ENCODE assay signal across 24 mouse cellular contexts in genomic region chr9:41321521-41321920, GRCm38 (mm10).
DNase-seq lines count a peak whose midpoint lies in the region; ATAC-seq lines count a peak whose summit lies in the region.
"Had no signal": no experiment of that assay in that cellular context is flagged by ENCODE, and none has a peak within 500 bp of the region (broad histone marks: within the 10 kb centered on the region; RNA-seq: fewer than 3 reads in every experiment).

No protein-coding gene starts in this region.

- peak; percentile 53 for DNase-seq in embryonic facial prominence, embryonic 14.5 days (ENCODE audit: low spot score)
- no peak for DNase-seq in embryonic facial prominence, embryonic 10.5 days (ENCODE audit: low spot score)
- DNase-seq in kidney, postnatal 10 days = peak; percentile 15
- no peak for DNase-seq in kidney, postnatal 36 days
- DNase-seq in midbrain, embryonic 10.5 days (ENCODE audit: low spot score) = no peak
- DNase-seq in midbrain, embryonic 14.5 days = no peak
- no peak for DNase-seq in lung, postnatal 14 days
- DNase-seq: adrenal gland, adult 2 months; adrenal gland, postnatal 14 days; B cell, adult 2 months; cerebellum, adult 11 months; cerebellum, adult 2 months; cerebellum, adult 9-11 months; cerebellum, postnatal 25 days; gastrocnemius, postnatal 25 days; heart, adult 18-20 months had no signal

- H3K9me3 ChIP-seq in embryonic facial prominence, embryonic 14.5 days (ENCODE audit: control insufficient read depth, low read length) = no peaks in the 10 kb centered on the region
- no peaks in the 10 kb centered on the region; the same call in 1 of the 2 replicates for H3K9me3 ChIP-seq in embryonic facial prominence, embryonic 10.5 days
- H3K9me3 ChIP-seq in midbrain, embryonic 10.5 days (replicated peaks) = peaks cover 6% of the 10 kb centered on the region; the same call in 1 of the 2 replicates
- no peaks in the 10 kb centered on the region for H3K9me3 ChIP-seq in midbrain, embryonic 14.5 days (ENCODE audit: control insufficient read depth, low read length)
- H3K9me3 ChIP-seq: embryonic facial prominence, embryonic 12.5 days; forebrain, embryonic 12.5 days; forebrain, embryonic 15.5 days; G1E; hindbrain, embryonic 12.5 days; hindbrain, embryonic 15.5 days had no signal

- peaks cover 5% of the 10 kb centered on the region for H3K4me1 ChIP-seq in embryonic facial prominence, embryonic 14.5 days (ENCODE audit: control insufficient read depth, insufficient read depth, low read length)
- H3K4me1 ChIP-seq in embryonic facial prominence, embryonic 10.5 days = peaks cover 23% of the 10 kb centered on the region
- H3K4me1 ChIP-seq in midbrain, embryonic 10.5 days = peaks cover 24% of the 10 kb centered on the region
- H3K4me1 ChIP-seq in midbrain, embryonic 14.5 days (ENCODE audit: control insufficient read depth, insufficient read depth, low read length) = 0 out of 2 replicates have a peak, but pooled peaks cover 14% of the 10 kb centered on the region

- H3K4me3 ChIP-seq in embryonic facial prominence, embryonic 14.5 days (ENCODE audit: low read depth, low read length) = no peak overlapping the region
- H3K4me3 ChIP-seq in embryonic facial prominence, embryonic 10.5 days = no peak overlapping the region
- H3K4me3 ChIP-seq in midbrain, embryonic 10.5 days = no peak overlapping the region
- no peak overlapping the region for H3K4me3 ChIP-seq in midbrain, embryonic 14.5 days (replicated peaks; ENCODE audit: low read depth, low read length)
- H3K4me3 ChIP-seq: embryonic facial prominence, embryonic 12.5 days; erythroblast, embryonic 14.5 days; forebrain, embryonic 12.5 days; forebrain, embryonic 15.5 days; hindbrain, embryonic 12.5 days; hindbrain, embryonic 15.5 days had no signal

- 64% methylated on average over 7 of the region's 7 CpGs for WGBS in embryonic facial prominence, embryonic 14.5 days
- 76% methylated on average over 7 of the region's 7 CpGs for WGBS in embryonic facial prominence, embryonic 10.5 days
- WGBS in midbrain, embryonic 10.5 days = 90% methylated on average over 7 of the region's 7 CpGs
- 90% methylated on average over 7 of the region's 7 CpGs for WGBS in midbrain, embryonic 14.5 days

- H3K9ac ChIP-seq in embryonic facial prominence, embryonic 14.5 days (ENCODE audit: low read depth, low read length) = no peak overlapping the region
- no peak overlapping the region for H3K9ac ChIP-seq in midbrain, embryonic 14.5 days (replicated peaks; ENCODE audit: low read length)
- H3K9ac ChIP-seq: embryonic facial prominence, embryonic 12.5 days; forebrain, embryonic 12.5 days; forebrain, embryonic 15.5 days; hindbrain, embryonic 12.5 days; hindbrain, embryonic 15.5 days had no signal

- H3K4me2 ChIP-seq in embryonic facial prominence, embryonic 14.5 days (ENCODE audit: low read depth, low read length) = no peak overlapping the region
- H3K4me2 ChIP-seq in midbrain, embryonic 14.5 days (ENCODE audit: low read length) = no peak overlapping the region
- H3K4me2 ChIP-seq: embryonic facial prominence, embryonic 12.5 days; forebrain, embryonic 12.5 days; forebrain, embryonic 15.5 days; hindbrain, embryonic 12.5 days; hindbrain, embryonic 15.5 days had no signal

- no peak overlapping the region for H3K27ac ChIP-seq in embryonic facial prominence, embryonic 14.5 days (replicated peaks; ENCODE audit: low read depth, low read length)
- H3K27ac ChIP-seq in embryonic facial prominence, embryonic 10.5 days (replicated peaks) = no peak overlapping the region
- H3K27ac ChIP-seq in midbrain, embryonic 10.5 days (replicated peaks) = 0 out of 2 replicates have a peak overlapping the region, but pooled peaks have one; percentile 55
- H3K27ac ChIP-seq in midbrain, embryonic 14.5 days (replicated peaks; ENCODE audit: low read depth, low read length) = no peak overlapping the region
- H3K27ac ChIP-seq: embryonic facial prominence, embryonic 12.5 days; forebrain, embryonic 12.5 days; forebrain, embryonic 15.5 days; hindbrain, embryonic 12.5 days; hindbrain, embryonic 15.5 days had no signal

- no peaks in the 10 kb centered on the region for H3K27me3 ChIP-seq in embryonic facial prominence, embryonic 14.5 days (replicated peaks; ENCODE audit: control insufficient read depth, insufficient read depth, low read length)
- H3K27me3 ChIP-seq in embryonic facial prominence, embryonic 10.5 days (replicated peaks; ENCODE audit: low read depth, poor library complexity, severe bottlenecking) = no peaks in the 10 kb centered on the region; the same call in 1 of the 2 replicates
- H3K27me3 ChIP-seq in midbrain, embryonic 10.5 days (ENCODE audit: low read depth, poor library complexity, severe bottlenecking) = no peaks in the 10 kb centered on the region
- no peaks in the 10 kb centered on the region for H3K27me3 ChIP-seq in midbrain, embryonic 14.5 days (ENCODE audit: control insufficient read depth, insufficient read depth, low read length)
- H3K27me3 ChIP-seq: CH12.LX; embryonic facial prominence, embryonic 12.5 days; forebrain, embryonic 12.5 days; forebrain, embryonic 15.5 days; hindbrain, embryonic 12.5 days; hindbrain, embryonic 15.5 days had no signal

- H3K36me3 ChIP-seq in embryonic facial prominence, embryonic 14.5 days (ENCODE audit: control insufficient read depth, insufficient read depth, low read length) = no peaks in the 10 kb centered on the region
- no peaks in the 10 kb centered on the region for H3K36me3 ChIP-seq in embryonic facial prominence, embryonic 10.5 days (replicated peaks)
- H3K36me3 ChIP-seq in midbrain, embryonic 10.5 days = no peaks in the 10 kb centered on the region
- no peaks in the 10 kb centered on the region for H3K36me3 ChIP-seq in midbrain, embryonic 14.5 days (ENCODE audit: control insufficient read depth, insufficient read depth, low read length)
- H3K36me3 ChIP-seq: embryonic facial prominence, embryonic 12.5 days; forebrain, embryonic 12.5 days; forebrain, embryonic 15.5 days; G1E; hindbrain, embryonic 12.5 days; hindbrain, embryonic 15.5 days had no signal

- no peak for ATAC-seq in embryonic facial prominence, embryonic 14.5 days (ENCODE audit: low read depth)
- ATAC-seq in midbrain, embryonic 14.5 days (ENCODE audit: low FRiP score, low TSS enrichment) = no peak
- ATAC-seq: forebrain, embryonic 15.5 days had no signal

Comparison
In these comparisons a context has a peak if more than half of its experiments do, and no peak if none do; other contexts are left out.
1. DNase-seq: peak in embryonic facial prominence, embryonic 14.5 days (single experiment) and kidney, postnatal 10 days (single experiment); none in embryonic facial prominence, embryonic 10.5 days (single experiment), kidney, postnatal 36 days (0 of 2), midbrain, embryonic 10.5 days (single experiment), midbrain, embryonic 14.5 days (single experiment) and lung, postnatal 14 days (single experiment).